Comparison of ENCODE assay signal across 12 mouse cellular contexts in the genomic region with DNA sequence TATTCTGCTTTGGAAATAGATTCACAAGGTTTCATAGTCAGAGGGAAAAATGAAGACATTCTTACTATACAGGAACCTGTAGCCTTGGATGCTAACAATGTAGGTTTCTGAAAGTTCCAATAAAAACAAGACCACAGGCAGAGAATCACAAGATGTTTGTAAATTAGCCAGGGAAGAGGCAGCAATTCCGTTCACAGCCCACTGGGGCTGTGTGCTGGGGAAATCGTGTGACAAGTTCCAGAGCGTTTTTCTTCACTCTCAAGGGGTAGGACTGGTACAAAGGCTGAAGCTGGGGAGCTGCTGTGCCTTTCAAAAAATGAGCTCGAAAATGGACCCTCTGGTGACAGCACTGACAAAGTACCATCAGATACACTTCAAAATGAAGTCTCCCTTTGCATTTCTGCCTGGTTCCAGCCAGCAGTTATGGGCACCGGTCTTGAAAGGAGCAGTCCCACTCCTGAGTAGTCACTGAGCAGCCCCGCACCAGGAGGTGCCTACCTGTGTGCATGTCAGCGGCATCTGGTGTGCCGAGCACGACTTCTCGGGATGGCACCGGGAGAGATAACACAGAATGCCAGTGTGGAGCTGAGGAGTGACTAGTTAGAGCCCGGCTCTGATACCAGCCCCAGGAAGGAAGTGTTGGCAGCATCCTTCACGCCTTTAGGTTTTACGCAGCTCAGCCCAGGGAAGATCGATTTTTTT.
DNase-seq lines count a peak whose midpoint lies in the region; ATAC-seq and TF ChIP-seq lines count a peak whose summit lies in the region.
"Had no signal": no experiment of that assay in that cellular context is flagged by ENCODE, and none has a peak within 500 bp of the region (broad histone marks: within the 10 kb centered on the region; RNA-seq: fewer than 3 reads in every experiment).

No protein-coding gene starts in this region.

- H3K4me2 ChIP-seq in heart, postnatal 0 days (ENCODE audit: low read depth, low read length) = peak overlapping the region; percentile 37
- H3K4me2 ChIP-seq: embryonic facial prominence, embryonic 12.5 days; intestine, embryonic 15.5 days; limb, embryonic 15.5 days had no signal

- intact Hi-C loops in heart, postnatal 10 days (cut with DNase I) = no loop called here

- H3K9me3 ChIP-seq in heart, postnatal 0 days (replicated peaks; ENCODE audit: control insufficient read depth, low read length) = no peaks in the 10 kb centered on the region
- H3K9me3 ChIP-seq: embryonic facial prominence, embryonic 12.5 days; intestine, embryonic 15.5 days; limb, embryonic 15.5 days had no signal

- no peak for TF ChIP-seq EP300 in heart, postnatal 0 days (IDR thresholded peaks at IDR 0.05; ENCODE audit: low read depth)

- no peak for TF ChIP-seq CTCF in cerebellum, adult 2 months (IDR thresholded peaks at IDR 0.05; ENCODE audit: borderline replicate concordance, insufficient read depth, low read depth, low read length)
- TF ChIP-seq CTCF in heart, postnatal 0 days (IDR thresholded peaks at IDR 0.05; ENCODE audit: low read depth) = no peak
- TF ChIP-seq CTCF in olfactory bulb, adult 2 months (IDR thresholded peaks at IDR 0.05; ENCODE audit: insufficient read depth, low read depth, low read length) = no peak

- H3K36me3 ChIP-seq in heart, postnatal 0 days (replicated peaks; ENCODE audit: control insufficient read depth, insufficient read depth, low read length) = no peaks in the 10 kb centered on the region
- H3K36me3 ChIP-seq: embryonic facial prominence, embryonic 12.5 days; intestine, embryonic 15.5 days; limb, embryonic 15.5 days had no signal

- peaks cover 3% of the 10 kb centered on the region; the same call in 1 of the 2 replicates for H3K4me1 ChIP-seq in cerebellum, adult 2 months (ENCODE audit: control insufficient read depth, insufficient read depth, low read length)
- H3K4me1 ChIP-seq in heart, postnatal 0 days (ENCODE audit: control insufficient read depth, insufficient read depth) = no peaks in the 10 kb centered on the region
- peaks cover 8% of the 10 kb centered on the region for H3K4me1 ChIP-seq in olfactory bulb, adult 2 months (ENCODE audit: control insufficient read depth, insufficient read depth, low read length)
- H3K4me1 ChIP-seq: intestine, embryonic 15.5 days had no signal

- no peak for TF ChIP-seq POLR2A in cerebellum, adult 2 months (IDR thresholded peaks at IDR 0.05; ENCODE audit: borderline replicate concordance, insufficient read depth, low read length)
- TF ChIP-seq POLR2A in olfactory bulb, adult 2 months (IDR thresholded peaks at IDR 0.05; ENCODE audit: insufficient read depth, low read depth, low read length) = no peak

- no peak for ATAC-seq in heart, postnatal 0 days (ENCODE audit: insufficient read depth, low read depth)
- ATAC-seq: intestine, embryonic 15.5 days had no signal

- 0 out of 2 replicates have a peak overlapping the region, but pooled peaks have one; percentile 11 for H3K27ac ChIP-seq in cerebellum, adult 2 months (ENCODE audit: insufficient read depth, low read length)
- no peak overlapping the region; the same call in 1 of the 2 replicates for H3K27ac ChIP-seq in heart, postnatal 0 days (ENCODE audit: low read depth)
- H3K27ac ChIP-seq in olfactory bulb, adult 2 months (ENCODE audit: insufficient read depth, low read depth, low read length) = peak overlapping the region; percentile 58; the same call in 1 of the 2 replicates
- H3K27ac ChIP-seq: embryonic facial prominence, embryonic 12.5 days; intestine, embryonic 15.5 days; limb, embryonic 15.5 days had no signal

- no peak overlapping the region for H3K4me3 ChIP-seq in cerebellum, adult 2 months (replicated peaks; ENCODE audit: insufficient read depth, low read depth, low read length)
- 0 out of 2 replicates have a peak overlapping the region, but pooled peaks have one; percentile 5 for H3K4me3 ChIP-seq in heart, postnatal 0 days (ENCODE audit: low read depth, low read length)
- H3K4me3 ChIP-seq in olfactory bulb, adult 2 months (ENCODE audit: insufficient read depth, low read depth, low read length) = no peak overlapping the region
- H3K4me3 ChIP-seq: embryonic facial prominence, embryonic 12.5 days; intestine, embryonic 15.5 days; limb, embryonic 15.5 days had no signal

- DNase-seq in cerebellum, adult 2 months = peak in 1 of 2 experiments; percentile 25
- DNase-seq in cerebellum, postnatal 10 days = no peak
- no peak for DNase-seq in heart, postnatal 0 days (ENCODE audit: low spot score)
- no peak for DNase-seq in heart, postnatal 10 days
- peak; percentile 24 for DNase-seq in testis, postnatal 10 days (ENCODE audit: low spot score)
- no peak for DNase-seq in testis, postnatal 14 days (ENCODE audit: low spot score)
- no peak for DNase-seq in gastrocnemius, postnatal 25 days
- DNase-seq: lung, postnatal 14 days had no signal

- H3K9ac ChIP-seq in heart, postnatal 0 days (replicated peaks; ENCODE audit: low read depth, low read length) = no peak overlapping the region
- H3K9ac ChIP-seq: embryonic facial prominence, embryonic 12.5 days; intestine, embryonic 15.5 days; limb, embryonic 15.5 days had no signal

- WGBS in cerebellum, adult 2 months = 11% methylated on average over 15 of the region's 15 CpGs
- 24% methylated on average over 15 of the region's 15 CpGs for WGBS in heart, postnatal 0 days
- 42% methylated on average over 15 of the region's 15 CpGs for WGBS in olfactory bulb, adult 2 months

- no peaks in the 10 kb centered on the region; the same call in 1 of the 2 replicates for H3K27me3 ChIP-seq in cerebellum, adult 2 months (ENCODE audit: control insufficient read depth, insufficient read depth, low read length)
- H3K27me3 ChIP-seq in heart, postnatal 0 days (ENCODE audit: control insufficient read depth, insufficient read depth, low read length) = no peaks in the 10 kb centered on the region
- H3K27me3 ChIP-seq: embryonic facial prominence, embryonic 12.5 days; intestine, embryonic 15.5 days had no signal
